Mouse (Mus musculus): ENCODE results near the gene Gpc5.
A peak's percentile ranks its signal among the peaks of the same experiment; 100 is the strongest.

Gpc5 gene

DNA sequence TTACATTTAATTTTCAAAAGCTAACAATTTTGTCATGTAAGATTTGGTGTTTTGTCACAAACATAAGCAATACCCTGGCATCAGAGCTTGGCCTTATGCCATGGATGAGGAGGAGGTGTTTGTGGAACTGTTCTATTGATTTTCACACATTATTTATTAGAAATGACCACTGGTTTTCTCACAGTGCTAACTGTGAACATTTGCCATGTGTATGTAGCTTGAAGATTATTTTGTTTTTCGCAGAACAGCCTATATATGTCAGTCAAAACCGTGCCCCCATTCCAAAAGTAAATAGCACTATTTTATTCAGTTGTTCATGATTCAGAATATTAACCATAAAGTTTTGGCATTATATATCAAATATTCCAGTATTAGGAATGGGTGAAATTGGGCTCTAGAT lies 1216.5 kb downstream of the Gpc5 start:
- no peak for DNase-seq (ENCODE audit: low spot score)

GRCm38 (mm10) chr14:116317491-116317890 lies 1225.5 kb downstream of the Gpc5 start:
- DNase-seq (ENCODE audit: low spot score), result no peak

DNA sequence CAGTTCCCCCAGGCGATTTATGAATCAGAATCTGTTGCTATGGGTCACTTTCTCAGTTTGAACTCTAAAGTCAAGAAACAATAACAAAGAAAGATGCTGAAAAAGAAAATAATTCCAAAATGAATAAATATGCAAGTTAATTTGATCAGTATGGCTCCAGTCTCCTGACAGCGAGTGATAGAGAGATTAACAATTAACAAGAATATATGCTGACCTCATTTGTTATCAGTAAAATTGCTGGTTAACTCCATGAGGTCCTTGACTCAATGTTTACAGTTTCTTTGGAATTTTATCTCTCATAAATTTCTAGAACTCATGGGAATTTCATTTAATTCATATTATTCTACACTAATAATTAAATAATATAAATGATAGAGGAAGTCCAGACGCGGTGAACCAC lies 1244.2 kb downstream of the Gpc5 start:
- DNase-seq (ENCODE audit: low spot score), result no peak

DNA sequence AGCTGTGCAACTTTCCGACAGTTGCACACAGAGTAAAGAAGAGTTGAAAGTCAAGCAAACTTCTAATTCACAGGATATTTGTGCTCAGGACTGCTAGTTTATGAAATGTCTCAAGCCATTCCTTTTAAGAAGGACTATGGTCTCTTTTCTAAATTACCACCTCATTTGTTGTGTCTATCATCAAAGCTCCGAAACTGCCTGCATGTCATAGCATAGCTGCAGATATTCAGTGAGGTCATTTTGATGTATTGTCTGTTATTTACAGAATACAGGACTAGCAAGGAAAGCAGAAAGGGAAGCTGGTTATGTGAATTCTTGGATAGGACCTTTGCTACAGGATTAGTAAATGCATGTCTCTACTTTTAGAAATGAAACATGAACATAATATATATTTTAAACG lies 1246.4 kb downstream of the Gpc5 start:
- no peak for DNase-seq (ENCODE audit: low spot score)

- no peak for DNase-seq (ENCODE audit: low spot score)
Measured at GRCm38 (mm10) chr14:116348560-116348959, 1256.5 kb downstream of the Gpc5 start.

DNA sequence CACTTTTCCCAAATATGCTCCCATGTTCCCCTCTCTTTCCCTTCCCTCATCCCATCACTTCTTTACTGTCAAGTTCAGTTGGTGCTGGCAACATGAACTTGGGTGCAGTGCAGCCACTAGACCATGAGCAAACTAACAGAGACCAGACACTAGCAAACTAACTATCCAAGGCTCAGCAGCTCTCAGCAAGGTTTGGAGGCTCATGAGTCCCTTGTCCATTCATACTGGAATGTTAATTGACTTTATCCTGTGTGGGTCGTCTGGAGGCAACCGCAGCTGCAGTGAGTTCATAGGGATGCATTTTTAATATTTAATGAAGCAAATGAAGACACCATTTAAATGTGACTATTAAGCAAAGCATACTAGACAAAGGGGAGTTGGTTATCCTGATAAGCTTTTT lies 1292.6 kb downstream of the Gpc5 start:
- no peak for DNase-seq (ENCODE audit: low spot score)

DNA sequence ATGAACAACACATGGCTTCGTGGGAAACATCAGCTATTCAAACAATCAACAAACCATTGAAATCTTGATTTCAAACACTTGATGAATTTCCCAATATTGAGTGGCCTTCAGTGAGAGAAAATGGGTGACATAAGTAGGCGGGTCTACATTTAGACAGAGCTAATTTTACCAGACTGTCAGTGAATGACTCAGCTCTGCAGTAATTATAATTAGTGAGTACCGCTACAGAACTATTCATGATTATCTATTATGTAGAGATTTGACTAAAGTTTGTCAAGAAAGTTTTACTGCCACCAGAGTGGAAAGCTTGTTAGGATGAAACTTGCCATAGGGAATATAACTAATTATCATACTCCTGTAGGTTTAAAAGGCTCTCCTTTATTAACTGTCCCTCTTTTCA lies 1323.5 kb downstream of the Gpc5 start:
- peak; percentile 2 for DNase-seq (ENCODE audit: low spot score)

- no peak for DNase-seq (ENCODE audit: low spot score)
Measured at GRCm38 (mm10) chr14:116448219-116448618, 1356.2 kb downstream of the Gpc5 start.

DNA sequence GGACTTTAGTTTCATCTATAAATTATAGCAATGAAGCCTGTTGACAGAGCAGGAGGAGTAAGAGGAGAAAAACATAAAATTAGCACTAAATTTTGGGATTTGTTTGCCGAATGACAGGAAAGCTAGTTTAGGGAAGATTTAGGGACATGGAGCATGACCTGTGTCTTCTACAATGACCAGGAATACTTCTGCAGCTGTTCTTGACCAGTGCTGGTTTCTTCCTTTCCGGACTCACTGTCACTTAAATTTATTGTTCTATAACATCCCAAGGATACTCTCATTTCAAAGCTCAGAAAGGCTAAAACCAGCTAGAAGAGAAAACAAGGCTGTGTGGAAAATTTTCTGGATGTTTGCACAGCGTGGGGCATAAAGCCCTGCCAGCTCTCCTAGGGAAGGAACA lies 1361.3 kb downstream of the Gpc5 start:
- DNase-seq (ENCODE audit: low spot score), result no peak

GRCm38 (mm10) chr14:116456211-116456610 lies 1364.2 kb downstream of the Gpc5 start:
- DNase-seq (ENCODE audit: low spot score), result no peak

GRCm38 (mm10) chr14:116473378-116474179 lies 1381.6 kb downstream of the Gpc5 start:
- no peak for DNase-seq (ENCODE audit: low spot score)

- DNase-seq (ENCODE audit: low spot score), result no peak
Measured at GRCm38 (mm10) chr14:116494285-116494850, 1402.4 kb downstream of the Gpc5 start.

GRCm38 (mm10) chr14:116538216-116538615 lies 1446.2 kb downstream of the Gpc5 start:
- DNase-seq (ENCODE audit: low spot score), result no peak

GRCm38 (mm10) chr14:116543746-116544145 lies 1451.7 kb downstream of the Gpc5 start:
- peak; percentile 4 for DNase-seq (ENCODE audit: low spot score)

GRCm38 (mm10) chr14:116551401-116551800 lies 1459.4 kb downstream of the Gpc5 start:
- DNase-seq (ENCODE audit: low spot score), result no peak

DNA sequence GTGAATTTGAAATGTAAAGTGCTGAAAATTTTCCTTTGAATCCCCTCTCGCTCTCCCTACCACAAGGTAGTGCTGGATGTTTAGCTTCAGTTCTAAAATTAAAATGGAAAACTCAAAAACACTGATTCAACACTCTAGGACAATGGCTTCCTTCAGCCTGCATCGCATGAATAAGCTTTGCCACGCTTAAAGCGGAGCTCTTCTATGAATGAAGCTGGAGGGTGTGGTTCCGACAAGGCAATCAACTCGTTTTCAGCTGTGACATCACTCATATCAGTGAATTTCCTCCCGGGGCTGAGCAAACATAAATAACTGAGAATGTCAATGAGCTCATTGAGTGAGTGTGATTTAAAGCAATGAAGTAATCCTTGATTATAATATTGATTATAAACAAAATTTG lies 1461.3 kb downstream of the Gpc5 start:
- no peak for DNase-seq (ENCODE audit: low spot score)

GRCm38 (mm10) chr14:116558141-116558800 lies 1466.3 kb downstream of the Gpc5 start:
- no peak for DNase-seq (ENCODE audit: low spot score)

DNA sequence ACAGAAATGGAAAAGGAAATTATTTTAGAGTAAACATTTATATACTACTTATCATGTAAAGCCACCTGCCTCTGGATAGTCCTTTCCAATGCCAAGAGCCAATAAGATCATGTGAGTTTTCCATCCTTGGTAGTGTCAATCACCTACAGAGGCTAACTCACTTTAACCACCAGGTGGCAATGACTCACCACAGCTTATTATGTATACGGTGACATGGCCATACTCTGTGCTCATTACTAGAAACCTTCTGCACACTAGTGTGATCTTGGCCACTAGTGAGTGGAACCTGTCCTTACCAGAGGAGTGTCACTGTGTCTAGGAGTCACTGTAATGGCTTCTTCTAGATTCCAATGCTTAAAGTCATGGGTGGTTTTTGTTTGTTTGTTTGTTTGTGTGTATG lies 1468.0 kb downstream of the Gpc5 start:
- no peak for DNase-seq (ENCODE audit: low spot score)

Measured in layer of hippocampus, adult 9-10 months (tissue).